27 mouse cellular contexts compared by ENCODE assay signal in the genomic region with DNA sequence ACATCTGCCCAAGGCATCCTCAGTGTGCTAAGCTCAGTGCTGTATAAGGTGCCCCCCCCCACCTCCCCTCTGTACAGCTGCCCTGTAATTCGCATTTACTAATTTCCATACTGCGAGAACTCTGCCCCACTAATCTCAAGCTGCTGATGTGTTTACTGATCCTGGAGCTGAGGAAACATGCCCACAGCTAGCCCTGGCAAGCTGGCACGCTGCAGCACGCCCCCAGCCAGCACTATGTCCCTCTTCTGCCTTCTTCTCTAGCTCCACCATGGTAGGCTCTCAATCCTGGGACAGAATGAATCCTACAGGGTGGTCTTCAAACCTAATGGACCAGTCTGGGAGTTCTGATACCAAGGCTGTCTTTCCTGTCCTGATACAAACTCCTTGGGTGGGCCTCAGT.
A peak's percentile ranks its signal among the peaks of the same experiment; 100 is the strongest.
DNase-seq lines count a peak whose midpoint lies in the region; TF ChIP-seq lines count a peak whose summit lies in the region.
"Had no signal": no experiment of that assay in that cellular context is flagged by ENCODE, and none has a peak within 500 bp of the region (broad histone marks: within the 10 kb centered on the region; RNA-seq: fewer than 3 reads in every experiment).

No protein-coding gene starts in this region.

- WGBS in olfactory bulb, adult 2 months = 51% methylated on average over 4 of the region's 4 CpGs

- H3K4me1 ChIP-seq in olfactory bulb, adult 2 months (ENCODE audit: control insufficient read depth, insufficient read depth, low read length) = peaks cover 21% of the 10 kb centered on the region
- H3K4me1 ChIP-seq: embryonic facial prominence, embryonic 10.5 days; embryonic facial prominence, embryonic 13.5 days; forebrain, embryonic 12.5 days; forebrain, embryonic 15.5 days; heart, embryonic 12.5 days; heart, embryonic 15.5 days had no signal

- intact Hi-C loops in left cerebral cortex, adult 2 months (cut with DNase I) = no loop called here

- H3K4me3 ChIP-seq in left cerebral cortex, adult 2 months = no peak overlapping the region
- no peak overlapping the region for H3K4me3 ChIP-seq in olfactory bulb, adult 2 months (ENCODE audit: insufficient read depth, low read depth, low read length)
- H3K4me3 ChIP-seq: embryonic facial prominence, embryonic 10.5 days; embryonic facial prominence, embryonic 13.5 days; erythroblast, embryonic 14.5 days; forebrain, embryonic 12.5 days; forebrain, embryonic 15.5 days; gastrocnemius, adult 2 months; heart, embryonic 12.5 days; heart, embryonic 15.5 days had no signal

- H3K27ac ChIP-seq in left cerebral cortex, adult 2 months = peak overlapping the region; percentile 85
- H3K27ac ChIP-seq in olfactory bulb, adult 2 months (ENCODE audit: insufficient read depth, low read depth, low read length) = 0 out of 2 replicates have a peak overlapping the region, but pooled peaks have one; percentile 18
- H3K27ac ChIP-seq: embryonic facial prominence, embryonic 10.5 days; embryonic facial prominence, embryonic 13.5 days; forebrain, embryonic 12.5 days; forebrain, embryonic 15.5 days; gastrocnemius, adult 2 months; heart, embryonic 15.5 days; hindbrain, embryonic 14.5 days; hindbrain, postnatal 0 days had no signal

- no peak for TF ChIP-seq POLR2A in olfactory bulb, adult 2 months (IDR thresholded peaks at IDR 0.05; ENCODE audit: insufficient read depth, low read depth, low read length)

- peak in 1 of 2 experiments; percentile 38 for DNase-seq in left cerebral cortex, adult 2 months (ENCODE audit: extremely low spot score in 1 of 2, low spot score in 2 of 2)
- DNase-seq in left cerebral cortex, adult 11 months (ENCODE audit: low spot score) = no peak
- peak; percentile 40 for DNase-seq in urinary bladder, adult 2 months (ENCODE audit: low spot score)
- DNase-seq in urinary bladder, postnatal 10 days (ENCODE audit: low spot score) = no peak
- DNase-seq in urinary bladder, postnatal 36 days (ENCODE audit: low spot score in 2 of 2) = peak; percentile 47 to 51
- no peak for DNase-seq in adrenal gland, postnatal 14 days
- no peak for DNase-seq in thymus, postnatal 14 days
- DNase-seq: adrenal gland, adult 2 months; adrenal gland, postnatal 25 days; cerebellum, adult 18-20 months; cerebellum, adult 9-10 months; cerebellum, postnatal 14 days; gastrocnemius, adult 2 months; gastrocnemius, postnatal 14 days; heart, adult 18-20 months; heart, postnatal 10 days; heart, postnatal 4 days had no signal

- TF ChIP-seq CTCF in left cerebral cortex, adult 2 months (IDR thresholded peaks at IDR 0.05) = no peak
- no peak for TF ChIP-seq CTCF in olfactory bulb, adult 2 months (IDR thresholded peaks at IDR 0.05; ENCODE audit: insufficient read depth, low read depth, low read length)

Comparison
In these comparisons a context has a peak if more than half of its experiments do, and no peak if none do; other contexts are left out.
1. DNase-seq: peak in urinary bladder, adult 2 months (single experiment) and urinary bladder, postnatal 36 days (2 of 2); none in left cerebral cortex, adult 11 months (single experiment), urinary bladder, postnatal 10 days (single experiment), adrenal gland, postnatal 14 days (single experiment) and thymus, postnatal 14 days (single experiment).